Mouse (Mus musculus): ENCODE measurements around the gene Bms1. TPM values are rescaled to one million over a fixed set of nuclear protein-coding genes. Genes with fewer than 3 reads are reported as not detected.

Gene Bms1
- polyA plus RNA-seq, 1 experiment from 2014 or later: 27.9 TPM

DNA sequence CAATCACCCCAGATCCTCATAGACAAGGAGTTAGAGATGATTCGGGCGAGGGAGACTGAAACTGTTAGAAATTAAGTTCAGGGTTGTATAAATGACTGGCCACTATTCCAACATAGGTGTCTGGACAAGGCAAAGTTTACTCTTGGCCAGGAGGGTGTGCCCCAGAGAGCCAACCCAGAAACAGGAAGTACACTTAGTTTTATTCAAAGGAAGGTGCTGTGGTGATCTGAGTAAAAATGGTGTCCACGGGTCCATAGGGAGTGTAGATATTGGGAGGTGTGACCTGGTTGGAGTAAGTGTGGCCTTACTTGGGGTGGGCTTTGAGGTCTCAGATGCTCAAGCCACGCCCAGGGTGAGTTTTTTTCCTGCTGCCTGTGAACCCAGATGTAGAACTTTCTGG lies 38.0 kb downstream of the Bms1 start:
- Histone ChIP-seq H3K4me3 (replicated peaks) (no peak overlapping the region), H3K36me3 (peaks cover 29% of the 10 kb centered on the region), H3K4me2 (replicated peaks) (no peak overlapping the region), H3K9me3 (no peaks in the 10 kb centered on the region), H3K27me3 (no peaks in the 10 kb centered on the region), H3K9ac (replicated peaks) (no peak overlapping the region), H3K4me1 (replicated peaks) (peaks cover 8% of the 10 kb centered on the region), H3K27ac (no peak overlapping the region)
- WGBS: 88% methylated on average over 4 of the region's 4 CpGs
- ATAC-seq: no peak

GRCm38 (mm10) chr6:118380630-118381029 lies 38.6 kb downstream of the Bms1 start:
- Histone ChIP-seq H3K27ac (no peak overlapping the region), H3K36me3 (peaks cover 29% of the 10 kb centered on the region), H3K4me3 (replicated peaks) (no peak overlapping the region), H3K9ac (replicated peaks) (no peak overlapping the region), H3K4me2 (replicated peaks) (no peak overlapping the region), H3K9me3 (no peaks in the 10 kb centered on the region), H3K4me1 (replicated peaks) (peaks cover 8% of the 10 kb centered on the region), H3K27me3 (no peaks in the 10 kb centered on the region)
- WGBS: 65% methylated on average over 3 of the region's 3 CpGs
- ATAC-seq: no peak

- Histone ChIP-seq H3K4me1 (replicated peaks) (peaks cover 8% of the 10 kb centered on the region), H3K27me3 (no peaks in the 10 kb centered on the region), H3K9ac (replicated peaks) (no peak overlapping the region), H3K9me3 (no peaks in the 10 kb centered on the region), H3K27ac (no peak overlapping the region), H3K4me3 (replicated peaks) (no peak overlapping the region), H3K4me2 (replicated peaks) (peak overlapping the region; percentile 31), H3K36me3 (peaks cover 27% of the 10 kb centered on the region)
- ATAC-seq: peak; percentile 94
- WGBS: 32% methylated on average over 20 of the region's 20 CpGs
Observed at GRCm38 (mm10) chr6:118379451-118380167, 39.7 kb downstream of the Bms1 start.

GRCm38 (mm10) chr6:118377611-118378010 lies 41.7 kb downstream of the Bms1 start:
- H3K9me3 ChIP-seq: no peaks in the 10 kb centered on the region
- no peak overlapping the region for H3K9ac ChIP-seq (replicated peaks)
- H3K27me3 ChIP-seq: no peaks in the 10 kb centered on the region
- no peak overlapping the region for H3K27ac ChIP-seq
- ATAC-seq: no peak
- H3K36me3 ChIP-seq: peaks cover 8% of the 10 kb centered on the region; the same call in 1 of the 2 replicates
- 51% methylated on average over 8 of the region's 10 CpGs for WGBS
- no peak overlapping the region for H3K4me3 ChIP-seq (replicated peaks)
- H3K4me2 ChIP-seq (replicated peaks): no peak overlapping the region
- peaks cover 8% of the 10 kb centered on the region for H3K4me1 ChIP-seq (replicated peaks)

- no peak overlapping the region for H3K27ac ChIP-seq
- no peak overlapping the region for H3K4me2 ChIP-seq (replicated peaks)
- H3K4me1 ChIP-seq (replicated peaks): peaks cover 8% of the 10 kb centered on the region
- H3K27me3 ChIP-seq: no peaks in the 10 kb centered on the region
- H3K9me3 ChIP-seq: no peaks in the 10 kb centered on the region
- WGBS: 68% methylated on average over 10 of the region's 10 CpGs
- H3K4me3 ChIP-seq (replicated peaks): no peak overlapping the region
- no peak overlapping the region for H3K9ac ChIP-seq (replicated peaks)
- H3K36me3 ChIP-seq: no peaks in the 10 kb centered on the region
- no peak for ATAC-seq
Observed at GRCm38 (mm10) chr6:118376023-118376422, 43.3 kb downstream of the Bms1 start.

DNA sequence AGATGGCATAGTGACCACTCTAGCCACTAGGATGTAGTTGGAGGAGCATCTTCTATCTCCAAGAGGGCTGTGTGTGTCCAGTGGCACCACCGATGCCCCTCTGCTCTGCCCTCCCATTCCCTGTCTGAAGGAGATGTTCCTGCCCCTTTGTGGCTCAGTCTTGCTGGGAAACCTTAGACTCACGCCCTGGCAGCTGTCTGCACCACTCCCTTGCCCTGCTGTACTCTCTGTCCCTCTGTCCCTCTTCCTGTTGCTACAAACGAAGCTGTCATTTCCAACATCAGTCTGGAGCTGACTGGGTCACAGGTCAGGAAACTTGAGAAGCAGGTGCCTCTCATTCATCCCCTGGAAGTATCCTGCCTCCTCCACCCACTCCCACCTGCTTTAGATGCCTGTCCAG lies 43.8 kb downstream of the Bms1 start:
- no peak overlapping the region for H3K4me3 ChIP-seq (replicated peaks)
- WGBS: 55% methylated on average over 3 of the region's 3 CpGs
- no peaks in the 10 kb centered on the region for H3K27me3 ChIP-seq
- H3K27ac ChIP-seq: no peak overlapping the region
- no peak for ATAC-seq
- no peaks in the 10 kb centered on the region for H3K9me3 ChIP-seq
- H3K4me2 ChIP-seq (replicated peaks): no peak overlapping the region
- no peaks in the 10 kb centered on the region for H3K36me3 ChIP-seq
- H3K9ac ChIP-seq (replicated peaks): no peak overlapping the region
- H3K4me1 ChIP-seq (replicated peaks): peaks cover 8% of the 10 kb centered on the region

GRCm38 (mm10) chr6:118375026-118375425 lies 44.2 kb downstream of the Bms1 start:
- peaks cover 5% of the 10 kb centered on the region for H3K4me1 ChIP-seq (replicated peaks)
- ATAC-seq: no peak
- no peak overlapping the region for H3K4me3 ChIP-seq (replicated peaks)
- no peaks in the 10 kb centered on the region for H3K9me3 ChIP-seq
- H3K4me2 ChIP-seq (replicated peaks): no peak overlapping the region
- no peak overlapping the region for H3K27ac ChIP-seq
- no peak overlapping the region for H3K9ac ChIP-seq (replicated peaks)
- no peaks in the 10 kb centered on the region for H3K27me3 ChIP-seq
- 75% methylated on average over 3 of the region's 3 CpGs for WGBS
- H3K36me3 ChIP-seq: no peaks in the 10 kb centered on the region

- no peak overlapping the region for H3K4me2 ChIP-seq (replicated peaks)
- H3K4me1 ChIP-seq (replicated peaks): no peaks in the 10 kb centered on the region
- no peaks in the 10 kb centered on the region for H3K9me3 ChIP-seq
- ATAC-seq: no peak
- H3K36me3 ChIP-seq: no peaks in the 10 kb centered on the region
- no peak overlapping the region for H3K9ac ChIP-seq (replicated peaks)
- H3K27me3 ChIP-seq: no peaks in the 10 kb centered on the region
- no peak overlapping the region for H3K27ac ChIP-seq
- WGBS: 44% methylated on average over 5 of the region's 5 CpGs
- H3K4me3 ChIP-seq (replicated peaks): no peak overlapping the region
Observed at GRCm38 (mm10) chr6:118373294-118373693, 46.0 kb downstream of the Bms1 start.

- 83% methylated on average over 5 of the region's 5 CpGs for WGBS
- Histone ChIP-seq H3K9me3 (no peaks in the 10 kb centered on the region), H3K27ac (no peak overlapping the region), H3K9ac (replicated peaks) (no peak overlapping the region), H3K4me2 (replicated peaks) (no peak overlapping the region), H3K4me3 (replicated peaks) (no peak overlapping the region), H3K4me1 (replicated peaks) (no peaks in the 10 kb centered on the region), H3K36me3 (no peaks in the 10 kb centered on the region), H3K27me3 (no peaks in the 10 kb centered on the region)
- no peak for ATAC-seq
Observed at GRCm38 (mm10) chr6:118372794-118373193, 46.5 kb downstream of the Bms1 start.

- no peak overlapping the region for H3K9ac ChIP-seq (replicated peaks)
- no peak overlapping the region for H3K4me2 ChIP-seq (replicated peaks)
- H3K4me3 ChIP-seq (replicated peaks): no peak overlapping the region
- no peaks in the 10 kb centered on the region for H3K4me1 ChIP-seq (replicated peaks)
- H3K36me3 ChIP-seq: no peaks in the 10 kb centered on the region
- no peaks in the 10 kb centered on the region for H3K9me3 ChIP-seq
- ATAC-seq: no peak
- H3K27me3 ChIP-seq: no peaks in the 10 kb centered on the region
- 85% methylated on average over 7 of the region's 7 CpGs for WGBS
- no peak overlapping the region for H3K27ac ChIP-seq
Observed at GRCm38 (mm10) chr6:118367502-118367901, 51.8 kb downstream of the Bms1 start.

DNA sequence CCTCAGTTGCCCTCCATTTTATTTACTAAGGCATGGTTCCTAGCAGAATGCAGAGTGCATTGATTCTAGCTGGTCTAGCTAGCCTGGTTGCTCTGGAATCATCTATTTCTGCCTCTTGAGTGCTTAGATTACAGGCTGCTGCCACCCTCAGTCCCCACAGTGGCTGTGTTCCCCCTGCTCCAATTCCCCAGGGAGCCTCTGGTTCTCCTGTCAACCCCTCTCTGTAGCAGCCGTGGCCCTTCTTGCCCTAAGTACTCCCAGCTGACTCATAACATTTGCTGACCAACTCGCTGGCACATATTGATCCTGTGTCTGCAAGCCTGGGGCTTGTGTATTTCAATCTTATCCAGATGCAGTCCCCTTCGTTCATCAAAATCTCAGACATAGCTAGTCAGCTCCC lies 53.1 kb downstream of the Bms1 start:
- Histone ChIP-seq H3K36me3 (no peaks in the 10 kb centered on the region), H3K9me3 (peaks cover 7% of the 10 kb centered on the region), H3K27ac (no peak overlapping the region), H3K4me3 (replicated peaks) (no peak overlapping the region), H3K27me3 (no peaks in the 10 kb centered on the region), H3K4me2 (replicated peaks) (no peak overlapping the region), H3K4me1 (replicated peaks) (no peaks in the 10 kb centered on the region), H3K9ac (replicated peaks) (no peak overlapping the region)
- 71% methylated on average over 3 of the region's 3 CpGs for WGBS
- ATAC-seq: no peak

DNA sequence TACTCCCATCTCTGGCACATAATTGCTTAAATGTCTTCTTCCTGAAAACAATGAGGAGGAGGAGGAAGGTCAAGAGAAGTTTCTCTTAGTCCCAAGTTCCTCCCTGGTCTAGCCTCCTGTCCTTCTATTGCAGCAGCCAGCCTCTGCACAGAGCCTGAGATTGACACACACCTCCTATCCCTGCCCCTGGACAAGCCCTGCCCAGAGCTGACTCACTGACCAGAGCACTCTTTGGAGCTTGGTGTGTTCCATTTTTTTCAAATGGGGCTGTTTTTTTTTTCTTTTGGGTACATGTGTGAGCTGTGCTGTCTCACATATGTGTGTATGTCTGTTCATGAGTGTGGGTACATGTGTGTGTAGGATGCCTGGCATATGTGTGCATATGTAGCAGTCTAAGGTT lies 53.5 kb downstream of the Bms1 start:
- H3K9ac ChIP-seq (replicated peaks): no peak overlapping the region
- no peaks in the 10 kb centered on the region for H3K27me3 ChIP-seq
- H3K4me3 ChIP-seq (replicated peaks): no peak overlapping the region
- ATAC-seq: no peak
- no peaks in the 10 kb centered on the region for H3K36me3 ChIP-seq
- H3K4me2 ChIP-seq (replicated peaks): no peak overlapping the region
- no peaks in the 10 kb centered on the region for H3K4me1 ChIP-seq (replicated peaks)
- peaks cover 9% of the 10 kb centered on the region for H3K9me3 ChIP-seq
- no peak overlapping the region for H3K27ac ChIP-seq

DNA sequence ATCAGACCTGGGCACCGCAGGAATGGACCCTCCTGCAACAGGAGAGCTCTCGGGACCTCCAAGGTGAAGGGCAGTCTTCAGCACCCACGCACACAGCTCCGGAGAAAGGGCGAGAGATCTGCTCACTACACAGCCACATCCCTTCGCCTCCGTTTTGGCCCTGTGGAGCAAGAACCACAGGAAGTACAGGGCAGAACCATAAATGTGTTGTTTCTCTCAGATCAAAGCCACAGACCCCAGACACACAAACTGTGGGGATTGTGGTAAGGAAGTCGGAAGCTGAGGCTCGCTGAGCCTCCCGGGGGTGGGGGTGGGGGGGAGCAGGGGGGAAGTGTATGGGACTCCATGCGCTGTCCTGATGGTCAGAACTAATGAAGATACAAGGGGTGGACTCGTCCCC lies 68.9 kb downstream of the Bms1 start:
- Histone ChIP-seq H3K9ac (replicated peaks) (no peak overlapping the region), H3K4me3 (replicated peaks) (no peak overlapping the region), H3K9me3 (no peaks in the 10 kb centered on the region), H3K36me3 (no peaks in the 10 kb centered on the region), H3K4me2 (replicated peaks) (no peak overlapping the region), H3K27ac (no peak overlapping the region), H3K27me3 (no peaks in the 10 kb centered on the region), H3K4me1 (replicated peaks) (no peaks in the 10 kb centered on the region)
- no peak for ATAC-seq
- WGBS: 81% methylated on average over 12 of the region's 12 CpGs
